10 mouse cellular contexts compared by ENCODE assay signal in genomic region chr4:52958693-52959092, GRCm38 (mm10). TPM values are rescaled to one million over a fixed set of nuclear protein-coding genes. Genes with fewer than 3 reads are reported as not detected.
A peak's percentile ranks its signal among the peaks of the same experiment; 100 is the strongest.
DNase-seq lines count a peak whose midpoint lies in the region; ATAC-seq and TF ChIP-seq lines count a peak whose summit lies in the region.
"Had no signal": no experiment of that assay in that cellular context is flagged by ENCODE, and none has a peak within 500 bp of the region (broad histone marks: within the 10 kb centered on the region; RNA-seq: fewer than 3 reads in every experiment).

No protein-coding gene starts in this region.

- H3K9ac ChIP-seq in forebrain, embryonic 11.5 days (ENCODE audit: low read length): no peak overlapping the region
- H3K9ac ChIP-seq: embryonic facial prominence, embryonic 12.5 days had no signal

- no peak overlapping the region for H3K27ac ChIP-seq in forebrain, embryonic 11.5 days (ENCODE audit: low read depth, low read length)
- H3K27ac ChIP-seq: embryonic facial prominence, embryonic 12.5 days had no signal

- H3K4me2 ChIP-seq in forebrain, embryonic 11.5 days (ENCODE audit: low read depth, low read length, severe bottlenecking): no peak overlapping the region
- H3K4me2 ChIP-seq: embryonic facial prominence, embryonic 12.5 days had no signal

- 24% methylated on average over 4 of the region's 4 CpGs for WGBS in lung, adult 2 months
- 42% methylated on average over 4 of the region's 4 CpGs for WGBS in forebrain, embryonic 11.5 days

- TF ChIP-seq CTCF in lung, adult 2 months (IDR thresholded peaks at IDR 0.05; ENCODE audit: insufficient read depth, low read length): 0 out of 2 replicates have a peak, but pooled peaks have one; percentile 14

- H3K27me3 ChIP-seq in forebrain, embryonic 11.5 days (ENCODE audit: control insufficient read depth, insufficient read depth, low read length): no peaks in the 10 kb centered on the region
- H3K27me3 ChIP-seq in splenic B cell, adult 2 months (ENCODE audit: control insufficient read depth, insufficient read depth, low read length, poor library complexity, severe bottlenecking): no peaks in the 10 kb centered on the region
- H3K27me3 ChIP-seq: embryonic facial prominence, embryonic 12.5 days; megakaryocyte, embryonic 14.5 days had no signal

- H3K4me1 ChIP-seq in lung, adult 2 months (ENCODE audit: control insufficient read depth, insufficient read depth, low read length): no peaks in the 10 kb centered on the region
- no peaks in the 10 kb centered on the region for H3K4me1 ChIP-seq in forebrain, embryonic 11.5 days (replicated peaks; ENCODE audit: control insufficient read depth, insufficient read depth, low read length)
- H3K4me1 ChIP-seq: embryonic facial prominence, embryonic 12.5 days; megakaryocyte, embryonic 14.5 days had no signal

- TF ChIP-seq POLR2A in lung, adult 2 months (IDR thresholded peaks at IDR 0.05; ENCODE audit: borderline replicate concordance, extremely low read depth, low read depth, low read length): no peak

- H3K36me3 ChIP-seq in forebrain, embryonic 11.5 days (ENCODE audit: control insufficient read depth, insufficient read depth, low read length): no peaks in the 10 kb centered on the region
- no peaks in the 10 kb centered on the region for H3K36me3 ChIP-seq in splenic B cell, adult 2 months (ENCODE audit: control insufficient read depth, insufficient read depth, low read length, poor library complexity, severe bottlenecking)
- H3K36me3 ChIP-seq: embryonic facial prominence, embryonic 12.5 days had no signal

- 0 out of 2 replicates have a peak, but pooled peaks have one; percentile 30 for ATAC-seq in forebrain, embryonic 11.5 days (replicated peaks; ENCODE audit: low FRiP score)

- no peak overlapping the region for H3K4me3 ChIP-seq in lung, adult 2 months (replicated peaks; ENCODE audit: extremely low read depth, low read depth, low read length)
- no peak overlapping the region for H3K4me3 ChIP-seq in forebrain, embryonic 11.5 days (ENCODE audit: low read depth, low read length)
- H3K4me3 ChIP-seq: embryonic facial prominence, embryonic 12.5 days; megakaryocyte, embryonic 14.5 days had no signal

- DNase-seq in lung, adult 2 months: no peak
- no peak for DNase-seq in lung, adult 18-20 months
- peak; percentile 87 for DNase-seq in brain, adult 2 months (ENCODE audit: low read depth, low spot score)
- no peak for DNase-seq in forebrain, embryonic 11.5 days (ENCODE audit: low spot score)
- DNase-seq in layer of hippocampus, adult 11-12 months (ENCODE audit: low spot score): peak; percentile 70
- peak; percentile 25 for DNase-seq in lung, postnatal 10 days
- DNase-seq in splenic B cell, adult 2 months (ENCODE audit: low read depth, low spot score): peak; percentile 40
- no peak for DNase-seq in urinary bladder, postnatal 25 days (ENCODE audit: low spot score)

- no peaks in the 10 kb centered on the region for H3K9me3 ChIP-seq in forebrain, embryonic 11.5 days (ENCODE audit: control insufficient read depth, low read length)
- H3K9me3 ChIP-seq: embryonic facial prominence, embryonic 12.5 days; megakaryocyte, embryonic 14.5 days had no signal

RNA-seq across cellular contexts. Expression of gene Olfr270, which starts 5.7 kb away (rescaled TPM):
- polyA plus RNA-seq in lung, adult 2 months (2012; rRNA removed): not detected in 2 replicates
- polyA plus RNA-seq in forebrain, embryonic 11.5 days (2014; fragmentation: Nextera tagmentation; extraction: Ambion mirVana): not detected in 2 replicates
- polyA plus RNA-seq: embryonic facial prominence, embryonic 12.5 days had no signal

RNA-seq across cellular contexts. Expression of gene Nipsnap3a, which starts 30.4 kb away (rescaled TPM):
- not detected in 2 replicates for polyA plus RNA-seq in lung, adult 2 months (2012; rRNA removed)
- polyA plus RNA-seq in forebrain, embryonic 11.5 days (2014; fragmentation: Nextera tagmentation; extraction: Ambion mirVana): not detected in 2 replicates
- polyA plus RNA-seq: embryonic facial prominence, embryonic 12.5 days had no signal

RNA-seq across cellular contexts. Expression of gene Olfr272, which starts 39.7 kb away (rescaled TPM):
- not detected in 2 replicates for polyA plus RNA-seq in lung, adult 2 months (2012; rRNA removed)
- polyA plus RNA-seq in forebrain, embryonic 11.5 days (2014; fragmentation: Nextera tagmentation; extraction: Ambion mirVana): not detected in 2 replicates
- polyA plus RNA-seq: embryonic facial prominence, embryonic 12.5 days had no signal

RNA-seq across cellular contexts. Expression of gene Nipsnap3b, which starts 53.0 kb away (rescaled TPM):
- polyA plus RNA-seq in lung, adult 2 months (2012; rRNA removed): 14.8 and 20.3 TPM in 2 replicates
- 82.5 and 86.4 TPM in 2 replicates for polyA plus RNA-seq in forebrain, embryonic 11.5 days (2014; fragmentation: Nextera tagmentation; extraction: Ambion mirVana)

Comparison
In these comparisons a context has a peak if more than half of its experiments do, and no peak if none do; other contexts are left out.
1. DNase-seq: peak in brain, adult 2 months (single experiment), layer of hippocampus, adult 11-12 months (single experiment), lung, postnatal 10 days (single experiment) and splenic B cell, adult 2 months (single experiment); none in lung, adult 2 months (single experiment), lung, adult 18-20 months (0 of 2), forebrain, embryonic 11.5 days (single experiment) and urinary bladder, postnatal 25 days (single experiment).